Mouse (Mus musculus): ENCODE results near the gene Haspin. TPM values are rescaled to one million over a fixed set of nuclear protein-coding genes. Genes with fewer than 3 reads are reported as not detected.

Gene Haspin
- polyA plus RNA-seq, 1 experiment from 2014 or later: 3.8 TPM

DNA sequence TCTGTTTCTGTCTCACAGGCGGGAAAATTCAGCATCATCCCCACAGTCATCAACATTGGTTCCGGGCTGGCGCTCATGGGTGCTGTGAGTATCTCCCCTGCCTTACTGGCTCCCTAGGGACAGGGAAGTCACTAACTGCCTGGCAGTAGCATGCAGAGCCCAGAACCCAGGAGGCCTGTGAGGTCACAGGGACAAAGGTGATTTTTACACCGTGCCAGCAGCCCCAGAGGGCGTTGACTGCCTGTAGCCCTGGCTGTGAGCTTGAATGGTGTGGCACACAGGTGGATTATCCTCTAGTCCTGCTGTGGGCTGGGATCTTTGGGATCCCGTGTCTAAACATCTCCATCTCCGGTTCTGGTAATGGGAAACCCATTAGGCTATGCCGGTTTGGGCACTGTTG, 30.0 kb upstream of the Haspin start:
- Histone ChIP-seq H3K4me3 (no peak overlapping the region), H3K27me3 (no peaks in the 10 kb centered on the region), H3K4me1 (replicated peaks) (0 out of 2 replicates have a peak, but pooled peaks cover 10% of the 10 kb centered on the region), H3K9me3 (no peaks in the 10 kb centered on the region), H3K9ac (no peak overlapping the region), H3K36me3 (peaks cover 13% of the 10 kb centered on the region), H3K27ac (no peak overlapping the region), H3K4me2 (no peak overlapping the region)
- ATAC-seq (ENCODE audit: low FRiP score): no peak
- 84% methylated on average over 8 of the region's 8 CpGs for WGBS

DNA sequence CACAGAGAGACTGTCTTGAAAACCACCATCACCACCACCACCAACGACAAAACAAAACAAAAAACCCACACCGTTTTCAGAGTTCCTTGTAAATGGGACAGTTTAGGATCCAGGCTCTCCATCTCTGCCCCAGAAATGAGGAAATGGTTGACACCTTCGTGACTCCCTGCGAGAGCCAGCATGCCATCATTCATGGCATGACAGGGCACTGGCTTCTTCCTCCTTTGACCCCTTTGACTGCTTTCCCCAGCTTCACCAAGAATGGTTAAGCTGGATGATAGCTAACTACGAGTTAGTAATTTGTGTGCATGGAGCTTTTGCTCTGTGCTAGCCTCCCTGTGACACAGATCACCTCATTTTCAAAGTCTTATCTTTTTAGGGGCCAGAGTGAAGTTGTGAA, 24.2 kb upstream of the Haspin start:
- H3K27me3 ChIP-seq: peaks cover 35% of the 10 kb centered on the region
- WGBS: 78% methylated on average over 5 of the region's 5 CpGs
- H3K9ac ChIP-seq: no peak overlapping the region
- H3K4me1 ChIP-seq (replicated peaks): peaks cover 12% of the 10 kb centered on the region
- no peak overlapping the region for H3K4me3 ChIP-seq
- H3K4me2 ChIP-seq: no peak overlapping the region
- no peaks in the 10 kb centered on the region for H3K9me3 ChIP-seq
- H3K27ac ChIP-seq: no peak overlapping the region
- H3K36me3 ChIP-seq: no peaks in the 10 kb centered on the region
- ATAC-seq (ENCODE audit: low FRiP score): no peak

DNA sequence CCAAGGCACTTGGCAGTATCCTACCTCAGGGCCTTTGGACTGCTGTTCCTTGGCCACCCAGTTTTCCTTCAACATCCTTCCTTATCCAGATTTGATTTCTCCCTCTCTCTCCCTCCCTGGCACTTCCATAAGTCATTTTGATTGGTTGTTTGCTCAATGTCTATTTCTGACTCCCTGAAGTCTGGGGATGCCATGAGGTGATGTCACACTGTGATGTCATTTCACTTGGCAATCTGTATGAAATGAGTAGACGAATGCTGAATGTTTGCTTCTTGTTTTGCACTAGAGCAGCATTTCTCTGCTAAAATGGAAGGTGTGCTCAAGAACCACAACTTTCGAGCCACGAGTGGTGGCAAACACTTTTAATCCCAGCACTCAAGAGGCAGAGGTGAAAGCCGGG, 23.5 kb upstream of the Haspin start:
- Histone ChIP-seq H3K36me3 (no peaks in the 10 kb centered on the region), H3K27me3 (peaks cover 35% of the 10 kb centered on the region), H3K9me3 (no peaks in the 10 kb centered on the region), H3K9ac (no peak overlapping the region), H3K4me1 (replicated peaks) (peaks cover 12% of the 10 kb centered on the region), H3K27ac (no peak overlapping the region), H3K4me3 (no peak overlapping the region), H3K4me2 (no peak overlapping the region)
- no peak for ATAC-seq (ENCODE audit: low FRiP score)
- WGBS: 96% methylated on average over 4 of the region's 4 CpGs

DNA sequence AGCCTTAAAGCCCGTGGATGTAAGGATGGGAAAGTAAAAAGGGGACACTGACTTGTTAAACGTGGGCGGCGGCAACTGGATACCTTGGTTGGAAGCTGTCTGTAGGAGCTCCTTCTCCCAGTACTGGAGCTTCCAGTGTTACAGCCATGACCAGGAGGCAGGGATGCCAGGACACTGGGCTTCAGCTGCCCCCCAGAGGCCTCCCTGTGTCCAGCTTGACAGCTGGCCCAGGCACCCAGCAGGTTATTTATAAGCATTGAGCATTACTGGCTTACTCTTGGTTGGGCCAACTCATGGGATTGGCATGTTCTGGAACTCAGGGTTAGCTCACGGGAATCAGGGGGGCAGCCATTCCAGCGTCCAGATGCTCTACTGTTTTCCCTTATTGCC, 22.7 kb upstream of the Haspin start:
- H3K4me1 ChIP-seq (replicated peaks): peaks cover 12% of the 10 kb centered on the region
- H3K36me3 ChIP-seq: no peaks in the 10 kb centered on the region
- peak overlapping the region; percentile 48 for H3K4me3 ChIP-seq
- H3K9me3 ChIP-seq: no peaks in the 10 kb centered on the region
- peak overlapping the region; percentile 84 for H3K4me2 ChIP-seq
- 30% methylated on average over 6 of the region's 6 CpGs for WGBS
- H3K27me3 ChIP-seq: peaks cover 35% of the 10 kb centered on the region
- no peak for ATAC-seq (ENCODE audit: low FRiP score)
- no peak overlapping the region; the same call in 1 of the 2 replicates for H3K9ac ChIP-seq
- H3K27ac ChIP-seq: no peak overlapping the region

DNA sequence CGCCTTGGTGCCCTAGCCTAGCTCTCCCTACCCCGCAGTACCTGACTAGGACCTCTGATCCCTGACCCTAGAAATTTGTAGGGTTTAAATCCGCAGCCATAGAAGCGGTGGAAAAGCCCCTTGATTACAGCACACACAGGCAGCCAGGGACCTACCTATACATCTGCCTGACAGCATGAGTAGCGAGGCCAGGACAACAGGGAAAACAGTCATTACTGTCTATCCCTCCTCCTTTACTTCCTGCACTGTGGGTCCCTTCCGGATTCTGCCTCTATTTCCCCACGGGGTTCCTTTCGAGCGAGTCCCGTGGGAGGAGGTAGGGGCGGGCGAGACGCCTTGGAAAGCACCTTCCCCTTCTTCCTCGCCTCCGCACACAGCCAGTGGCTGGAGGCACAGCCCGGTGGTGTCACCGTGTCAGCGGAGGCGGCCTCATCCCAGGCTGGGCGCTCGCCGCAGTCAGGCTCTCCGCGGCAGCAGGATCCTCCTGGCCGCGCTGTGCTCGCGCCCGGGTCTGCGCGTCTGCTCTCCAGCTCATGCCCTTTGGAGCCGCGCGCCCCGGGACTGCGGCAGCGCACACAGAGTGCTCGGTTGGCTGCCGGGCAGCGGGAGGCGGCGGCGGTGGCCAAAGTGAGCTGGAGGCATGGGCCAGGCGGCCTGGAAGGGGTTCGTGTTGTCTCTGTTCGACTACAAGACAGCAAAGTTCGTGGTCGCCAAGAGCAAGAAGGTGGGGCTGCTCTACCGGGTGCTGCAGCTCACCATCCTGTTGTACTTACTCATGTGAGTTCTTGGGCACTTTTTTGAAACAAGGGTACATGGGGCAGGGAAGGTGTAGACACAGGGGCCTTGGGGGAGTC, 22.1 kb upstream of the Haspin start, which contains the start of gene P2rx5:
TSS of gene P2rx5 (plus strand) at position 465 of the 854 bp plus-strand sequence.
- H3K27ac ChIP-seq: no peak within 1 kb of the TSS
- ATAC-seq (ENCODE audit: low FRiP score): peak; percentile 39
- 2% methylated on average over 49 of the region's 49 CpGs for WGBS

DNA sequence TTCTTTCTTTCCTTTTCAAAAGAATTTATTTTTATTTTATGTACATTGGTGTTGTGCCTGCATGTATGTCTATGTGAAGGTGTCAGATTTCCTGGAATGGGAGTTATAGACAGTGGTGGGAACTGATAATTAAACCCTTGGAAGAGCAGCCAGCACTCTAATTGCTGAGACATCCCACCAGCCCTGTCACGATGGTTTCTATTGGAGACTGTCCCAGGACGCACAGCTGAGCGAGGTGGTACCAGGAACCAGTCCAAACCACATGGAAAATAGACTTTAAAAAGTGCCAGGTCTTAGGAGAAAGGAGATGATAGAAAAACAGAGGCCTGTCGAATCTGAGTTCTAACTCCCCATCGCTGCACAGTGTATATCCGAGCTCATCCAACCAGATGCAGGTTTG, 17.0 kb upstream of the Haspin start:
- H3K4me3 ChIP-seq: no peak overlapping the region
- peaks cover 17% of the 10 kb centered on the region for H3K27me3 ChIP-seq
- H3K4me1 ChIP-seq (replicated peaks): peaks cover 2% of the 10 kb centered on the region; the same call in 1 of the 2 replicates
- no peak overlapping the region for H3K9ac ChIP-seq
- ATAC-seq (ENCODE audit: low FRiP score): no peak
- H3K9me3 ChIP-seq: no peaks in the 10 kb centered on the region
- H3K36me3 ChIP-seq: no peaks in the 10 kb centered on the region
- no peak overlapping the region for H3K4me2 ChIP-seq
- H3K27ac ChIP-seq: no peak overlapping the region
- WGBS: 84% methylated on average over 6 of the region's 6 CpGs

More for the DNA sequence above, 22.1 kb upstream of the Haspin start, which contains the start of gene P2rx5:
- Histone ChIP-seq H3K4me1 (replicated peaks) (peaks cover 12% of the 10 kb centered on the region), H3K9ac (peak within 1 kb of the TSS; percentile 75), H3K9me3 (no peaks in the 10 kb centered on the region), H3K27me3 (peaks cover 35% of the 10 kb centered on the region), H3K4me3 (peak within 1 kb of the TSS; percentile 48), H3K36me3 (no peaks in the 10 kb centered on the region), H3K4me2 (peak within 1 kb of the TSS; percentile 84)

DNA sequence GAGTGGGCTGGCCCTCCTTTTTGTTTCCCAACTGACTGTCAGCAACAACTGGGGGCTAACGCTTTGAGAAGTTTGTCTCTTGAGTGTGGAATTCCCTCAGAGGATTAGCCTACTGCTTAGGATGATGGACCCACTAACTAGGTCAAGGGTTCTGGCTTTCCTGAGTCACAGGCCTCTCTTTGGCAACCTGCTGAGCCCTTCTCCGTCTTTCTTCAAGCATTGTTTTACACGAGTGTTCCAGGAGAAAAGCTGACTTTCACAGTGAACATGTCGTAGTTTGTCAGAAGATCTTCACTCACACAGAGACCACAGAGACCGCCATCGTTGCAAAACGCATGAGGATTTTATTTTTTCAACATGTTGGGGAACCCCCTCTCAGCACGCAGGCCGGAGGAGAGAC, 10.1 kb upstream of the Haspin start:
- 77% methylated on average over 9 of the region's 9 CpGs for WGBS

DNA sequence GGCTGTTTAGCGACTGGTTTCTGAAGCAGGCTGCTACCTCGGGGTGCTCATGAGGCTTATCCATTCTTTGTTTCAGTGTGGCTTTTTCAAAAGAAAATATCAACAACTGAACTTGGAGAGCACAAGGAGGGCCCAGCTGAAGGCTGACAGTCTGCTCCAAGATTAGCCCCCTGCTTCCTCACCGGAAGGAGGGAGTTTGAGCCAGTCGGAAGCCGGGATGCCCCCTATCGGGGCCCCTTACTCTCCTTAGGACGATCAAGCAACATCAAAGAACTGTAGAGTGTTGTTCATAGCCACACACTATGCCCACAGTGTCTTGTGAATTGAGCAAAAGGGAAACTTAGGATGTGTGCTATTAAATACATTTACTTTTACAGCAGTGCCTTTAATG, 8.9 kb upstream of the Haspin start:
- Histone ChIP-seq H3K4me1 (replicated peaks) (no peaks in the 10 kb centered on the region), H3K4me3 (no peak overlapping the region), H3K27me3 (no peaks in the 10 kb centered on the region), H3K4me2 (no peak overlapping the region), H3K9ac (no peak overlapping the region), H3K36me3 (no peaks in the 10 kb centered on the region), H3K27ac (no peak overlapping the region), H3K9me3 (no peaks in the 10 kb centered on the region)
- 70% methylated on average over 7 of the region's 7 CpGs for WGBS
- no peak for ATAC-seq (ENCODE audit: low FRiP score)

More for the DNA sequence above, 10.1 kb upstream of the Haspin start:
- Histone ChIP-seq H3K9me3 (no peaks in the 10 kb centered on the region), H3K9ac (no peak overlapping the region), H3K27me3 (no peaks in the 10 kb centered on the region), H3K4me3 (no peak overlapping the region), H3K4me1 (replicated peaks) (no peaks in the 10 kb centered on the region), H3K4me2 (no peak overlapping the region), H3K27ac (no peak overlapping the region), H3K36me3 (no peaks in the 10 kb centered on the region)
- ATAC-seq (ENCODE audit: low FRiP score): no peak

DNA sequence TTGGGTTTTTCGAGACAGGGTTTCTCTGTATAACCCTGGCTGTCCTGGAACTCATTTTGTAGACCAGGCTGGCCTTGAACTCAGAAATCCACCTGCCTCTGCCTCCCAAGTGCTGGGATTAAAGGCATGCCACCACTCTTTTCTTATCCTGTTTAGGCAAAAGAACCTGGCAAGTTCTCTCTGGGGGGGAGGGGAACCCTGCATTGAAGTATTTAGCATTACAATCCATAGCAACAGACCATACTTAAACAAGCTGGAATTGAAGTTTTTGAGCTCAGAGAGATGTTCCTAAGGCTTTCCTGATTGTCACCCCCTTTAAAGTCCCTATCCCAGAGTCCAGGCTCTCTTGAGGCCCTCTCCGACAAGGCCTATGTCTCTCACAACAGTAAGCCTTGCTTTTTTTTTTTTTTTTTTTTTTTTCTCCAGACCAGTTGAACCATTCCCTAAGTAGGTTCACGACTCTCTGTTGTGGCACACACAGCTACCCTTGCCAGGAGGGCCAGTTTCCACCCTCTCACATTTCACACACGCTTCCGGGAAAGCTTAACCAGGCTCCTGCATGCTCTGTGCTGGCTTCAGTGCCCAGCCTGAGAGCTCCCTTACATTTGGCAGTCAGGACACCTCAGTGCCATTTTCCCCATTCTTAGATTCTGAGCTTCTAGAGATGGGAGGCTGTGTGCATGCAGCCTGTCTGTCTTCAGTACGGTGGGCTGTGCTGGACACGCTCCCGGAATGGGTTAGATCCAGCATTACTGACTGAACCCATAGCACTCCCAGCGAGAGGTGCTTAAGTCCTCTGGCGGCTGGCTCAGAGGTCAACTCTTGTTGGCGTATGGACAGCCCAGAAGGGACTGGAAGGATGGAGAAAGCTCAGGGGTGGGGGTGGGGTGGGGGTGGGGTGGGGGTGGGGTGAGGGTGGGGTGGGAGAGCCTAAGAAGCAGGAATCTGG, 8.2 kb upstream of the Haspin start:
- H3K27me3 ChIP-seq: no peaks in the 10 kb centered on the region
- 60% methylated on average over 11 of the region's 11 CpGs for WGBS
- no peak overlapping the region for H3K27ac ChIP-seq
- no peak overlapping the region for H3K4me2 ChIP-seq
- ATAC-seq (ENCODE audit: low FRiP score): no peak
- H3K36me3 ChIP-seq: no peaks in the 10 kb centered on the region
- H3K4me1 ChIP-seq (replicated peaks): no peaks in the 10 kb centered on the region
- H3K9ac ChIP-seq: no peak overlapping the region
- no peaks in the 10 kb centered on the region for H3K9me3 ChIP-seq
- no peak overlapping the region for H3K4me3 ChIP-seq

DNA sequence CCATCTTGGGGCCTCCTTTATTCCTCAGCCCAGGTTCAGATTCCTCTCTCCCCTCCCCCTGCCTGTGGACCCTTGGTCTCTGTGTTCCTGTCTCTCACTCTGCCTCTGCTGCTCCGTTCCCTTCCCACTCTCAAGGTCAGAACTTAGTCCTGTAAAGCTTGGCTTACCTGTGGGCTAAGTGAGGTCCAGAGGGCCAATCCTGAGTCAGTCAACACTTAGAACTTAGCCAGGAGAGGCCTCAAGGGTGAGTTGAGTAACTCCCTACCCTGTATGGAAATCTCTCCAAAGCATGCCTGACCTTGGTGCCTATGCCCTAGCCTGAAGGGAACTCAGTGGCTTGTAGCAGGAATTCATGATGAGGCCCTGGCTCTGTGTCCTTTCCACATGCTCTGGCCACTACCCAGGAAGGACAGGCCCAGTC, 6.2 kb upstream of the Haspin start:
- H3K4me1 ChIP-seq (replicated peaks): no peaks in the 10 kb centered on the region
- H3K4me2 ChIP-seq: no peak overlapping the region
- no peaks in the 10 kb centered on the region for H3K9me3 ChIP-seq
- no peaks in the 10 kb centered on the region for H3K36me3 ChIP-seq
- no peak overlapping the region for H3K27ac ChIP-seq
- WGBS: 61% methylated on average over 1 of the region's 1 CpGs
- no peak for ATAC-seq (ENCODE audit: low FRiP score)
- H3K9ac ChIP-seq: no peak overlapping the region
- H3K4me3 ChIP-seq: no peak overlapping the region
- no peaks in the 10 kb centered on the region for H3K27me3 ChIP-seq

DNA sequence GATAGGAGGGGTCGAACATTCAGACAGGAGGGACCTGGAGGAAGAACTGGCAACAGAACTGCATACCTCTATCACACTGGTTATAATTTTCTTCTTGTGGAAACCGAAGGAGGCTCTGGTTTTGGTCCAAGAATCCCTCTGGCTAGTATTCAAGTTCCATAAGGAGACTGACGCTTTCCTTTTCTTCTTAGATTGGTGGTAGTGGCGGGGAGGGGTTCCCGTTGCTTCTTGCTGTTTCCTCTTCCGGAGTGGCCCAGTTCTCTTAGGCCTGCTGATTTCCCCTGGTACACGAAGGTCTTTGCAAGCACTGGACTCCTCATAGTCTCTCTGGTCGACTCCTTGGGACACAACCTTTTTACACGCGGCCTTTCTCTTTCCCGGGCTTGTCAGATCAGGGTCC, 978 bp downstream of the Haspin start:
- 43% methylated on average over 11 of the region's 11 CpGs for WGBS
- H3K9ac ChIP-seq: peak overlapping the region; percentile 79
- no peak for ATAC-seq (ENCODE audit: low FRiP score)
- H3K4me1 ChIP-seq (replicated peaks): peaks cover 27% of the 10 kb centered on the region
- no peak overlapping the region for H3K27ac ChIP-seq
- H3K4me2 ChIP-seq: peak overlapping the region; percentile 90
- H3K9me3 ChIP-seq: no peaks in the 10 kb centered on the region
- no peaks in the 10 kb centered on the region for H3K27me3 ChIP-seq
- peak overlapping the region; percentile 76 for H3K4me3 ChIP-seq
- peaks cover 11% of the 10 kb centered on the region; the same call in 1 of the 2 replicates for H3K36me3 ChIP-seq

DNA sequence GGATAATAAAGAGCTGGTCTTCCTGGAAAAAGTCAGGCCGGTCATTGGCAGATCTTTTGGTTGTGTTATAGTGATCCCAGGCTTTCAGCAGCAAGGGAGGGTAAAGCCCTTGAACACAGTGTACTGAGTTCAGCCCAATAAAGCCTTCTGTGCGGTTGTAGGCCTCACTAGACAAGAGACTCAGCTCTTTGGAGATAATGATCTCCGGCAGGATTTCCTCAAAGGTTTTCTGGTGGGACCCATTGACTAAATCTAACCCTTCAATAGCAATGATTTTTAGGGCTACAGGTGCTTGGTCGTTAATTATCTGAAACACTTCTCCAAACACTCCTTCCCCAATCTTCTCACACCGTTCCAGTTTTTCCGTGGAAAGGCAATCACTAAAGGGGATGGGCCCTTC, 1.5 kb downstream of the Haspin start:
- no peaks in the 10 kb centered on the region for H3K9me3 ChIP-seq
- peaks cover 27% of the 10 kb centered on the region for H3K4me1 ChIP-seq (replicated peaks)
- ATAC-seq (ENCODE audit: low FRiP score): no peak
- H3K36me3 ChIP-seq: peaks cover 11% of the 10 kb centered on the region; the same call in 1 of the 2 replicates
- 0 out of 2 replicates have a peak overlapping the region, but pooled peaks have one; percentile 79 for H3K9ac ChIP-seq
- WGBS: 93% methylated on average over 6 of the region's 6 CpGs
- peak overlapping the region; percentile 90 for H3K4me2 ChIP-seq
- no peaks in the 10 kb centered on the region for H3K27me3 ChIP-seq
- H3K27ac ChIP-seq: no peak overlapping the region
- H3K4me3 ChIP-seq: peak overlapping the region; percentile 76
